Mouse (Mus musculus): ENCODE results near the gene Cab39.

- TF ChIP-seq POLR2A (IDR thresholded peaks at IDR 0.05; ENCODE audit: control insufficient read depth, extremely low read depth, insufficient read depth, low read length, poor library complexity) (no peak), CTCF (IDR thresholded peaks at IDR 0.05; ENCODE audit: borderline replicate concordance, control insufficient read depth, extremely low read depth, insufficient read depth, low read length, poor library complexity) (no peak)
Measured at GRCm38 (mm10) chr1:85857261-85857754, 64.1 kb downstream of the Cab39 start.
